Mouse (Mus musculus): Measurements from ENCODE around the gene Myh7. TPM values are rescaled to one million over a fixed set of nuclear protein-coding genes. Genes with fewer than 3 reads are reported as not detected.

Myh7 gene
- total and polyA plus RNA-seq, 2 experiments from 2014 or later: 1,537 to 4,273 TPM

DNA sequence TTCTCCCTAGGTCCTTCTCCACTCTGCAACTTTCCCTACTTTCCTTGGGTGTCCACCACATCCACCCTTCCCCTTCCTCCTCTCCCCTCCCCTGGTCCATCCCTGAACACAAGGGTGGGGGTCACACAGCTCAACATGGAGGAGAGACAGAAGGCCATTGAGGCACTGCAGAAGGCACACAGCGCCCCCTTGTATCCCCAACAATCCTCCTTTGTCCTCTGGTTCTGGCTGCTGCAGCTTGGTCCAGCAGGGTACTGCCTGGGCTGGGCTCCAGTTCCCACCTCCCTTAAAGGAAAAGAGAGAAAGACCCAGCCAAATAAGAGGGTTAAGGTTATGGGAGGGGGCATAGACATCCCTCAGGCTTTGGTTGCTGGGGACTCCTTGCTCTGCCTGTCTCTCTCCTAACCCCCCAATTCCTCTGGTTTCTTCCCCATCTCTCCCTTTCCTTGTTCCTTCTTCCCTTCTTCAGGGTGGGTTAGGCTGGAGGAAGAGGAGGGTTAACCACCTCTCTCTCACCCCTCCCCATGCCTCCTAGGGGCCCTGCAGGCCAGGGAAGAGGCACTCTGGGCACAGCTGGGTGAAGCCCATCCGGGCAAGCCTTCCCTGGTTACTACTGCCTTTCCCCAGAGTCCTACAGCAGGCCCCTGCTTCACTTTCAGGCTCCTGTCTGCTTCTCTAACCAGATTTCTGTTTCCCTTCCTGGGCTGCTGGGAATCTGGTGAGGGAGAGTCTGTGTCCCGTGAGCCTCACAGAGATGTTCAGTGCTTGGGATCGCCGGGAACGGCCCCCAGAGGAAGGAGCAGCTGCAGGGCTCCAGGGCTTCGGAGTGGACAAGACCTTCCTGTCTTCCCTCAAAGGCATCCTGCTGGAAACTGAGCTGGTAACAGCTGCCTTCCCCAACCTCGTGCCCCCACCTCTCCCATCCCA is 58.3 kb downstream of the Myh7 start, which contains the start of gene Cmtm5:
Cmtm5 (plus strand) TSS at position 358 of the 927 bp plus-strand sequence.
- TF ChIP-seq CTCF (IDR thresholded peaks at IDR 0.05; ENCODE audit: low read depth) (peak; percentile 10; the same call in 1 of the 2 replicates), EP300 (IDR thresholded peaks at IDR 0.05; ENCODE audit: low read depth) (no peak)
- ATAC-seq (ENCODE audit: insufficient read depth, low read depth) (no peak), DNase-seq (ENCODE audit: low spot score) (no peak)
- no peak within 1 kb of the TSS for H3K4me2 ChIP-seq (ENCODE audit: low read depth, low read length)
- no peaks in the 10 kb centered on the region; the same call in 1 of the 2 replicates for H3K4me1 ChIP-seq (ENCODE audit: control insufficient read depth, insufficient read depth)
- H3K27me3 ChIP-seq (ENCODE audit: control insufficient read depth, insufficient read depth, low read length): no peaks in the 10 kb centered on the region
- no peak within 1 kb of the TSS for H3K9ac ChIP-seq (replicated peaks; ENCODE audit: low read depth, low read length)
- no peak within 1 kb of the TSS for H3K4me3 ChIP-seq (ENCODE audit: low read depth, low read length)
- H3K36me3 ChIP-seq (replicated peaks; ENCODE audit: control insufficient read depth, insufficient read depth, low read length): peaks cover 9% of the 10 kb centered on the region
- H3K27ac ChIP-seq (ENCODE audit: low read depth): peak within 1 kb of the TSS; percentile 21; the same call in 1 of the 2 replicates
- 27% methylated on average over 8 of the region's 8 CpGs for WGBS
- H3K9me3 ChIP-seq (replicated peaks; ENCODE audit: control insufficient read depth, low read length): no peaks in the 10 kb centered on the region

DNA sequence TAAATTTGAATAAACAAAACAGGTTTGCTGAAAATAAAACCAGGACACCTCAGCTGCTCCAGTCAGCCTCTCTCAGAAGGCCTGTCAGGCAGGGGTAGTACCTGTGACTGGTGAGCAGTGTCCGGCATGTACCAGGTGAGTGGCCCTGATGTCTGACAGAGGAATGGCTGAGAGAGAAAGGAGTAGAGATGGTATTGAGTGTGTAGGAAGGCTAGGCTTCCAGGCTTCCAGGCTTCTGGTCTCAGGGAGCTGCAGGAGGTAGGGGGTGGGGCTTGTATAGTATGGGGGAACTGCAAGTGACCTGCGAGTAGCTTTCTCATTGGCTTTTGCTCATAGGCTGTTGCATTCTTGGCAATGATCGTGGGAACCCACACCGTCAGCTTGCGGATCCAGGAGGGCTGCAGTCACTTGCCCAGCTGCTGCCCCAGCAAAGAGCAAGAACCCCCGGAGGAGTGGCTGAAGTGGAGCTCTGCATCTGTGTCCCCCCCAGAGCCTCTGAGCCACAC is 61.7 kb downstream of the Myh7 start, which contains the start of gene Il25:
Il25 (plus strand) TSS at position 51 of the 506 bp plus-strand sequence.
- DNase-seq (ENCODE audit: low spot score) (no peak), ATAC-seq (ENCODE audit: insufficient read depth, low read depth) (no peak)
- Histone ChIP-seq H3K4me2 (ENCODE audit: low read depth, low read length) (no peak within 1 kb of the TSS), H3K27ac (ENCODE audit: low read depth) (no peak within 1 kb of the TSS), H3K36me3 (replicated peaks; ENCODE audit: control insufficient read depth, insufficient read depth, low read length) (no peaks in the 10 kb centered on the region), H3K9me3 (replicated peaks; ENCODE audit: control insufficient read depth, low read length) (no peaks in the 10 kb centered on the region), H3K4me1 (ENCODE audit: control insufficient read depth, insufficient read depth) (no peaks in the 10 kb centered on the region; the same call in 1 of the 2 replicates), H3K27me3 (ENCODE audit: control insufficient read depth, insufficient read depth, low read length) (no peaks in the 10 kb centered on the region), H3K9ac (replicated peaks; ENCODE audit: low read depth, low read length) (no peak within 1 kb of the TSS), H3K4me3 (ENCODE audit: low read depth, low read length) (no peak within 1 kb of the TSS)
- TF ChIP-seq CTCF (IDR thresholded peaks at IDR 0.05; ENCODE audit: low read depth) (no peak), EP300 (IDR thresholded peaks at IDR 0.05; ENCODE audit: low read depth) (no peak)
- WGBS: 24% methylated on average over 6 of the region's 6 CpGs

DNA sequence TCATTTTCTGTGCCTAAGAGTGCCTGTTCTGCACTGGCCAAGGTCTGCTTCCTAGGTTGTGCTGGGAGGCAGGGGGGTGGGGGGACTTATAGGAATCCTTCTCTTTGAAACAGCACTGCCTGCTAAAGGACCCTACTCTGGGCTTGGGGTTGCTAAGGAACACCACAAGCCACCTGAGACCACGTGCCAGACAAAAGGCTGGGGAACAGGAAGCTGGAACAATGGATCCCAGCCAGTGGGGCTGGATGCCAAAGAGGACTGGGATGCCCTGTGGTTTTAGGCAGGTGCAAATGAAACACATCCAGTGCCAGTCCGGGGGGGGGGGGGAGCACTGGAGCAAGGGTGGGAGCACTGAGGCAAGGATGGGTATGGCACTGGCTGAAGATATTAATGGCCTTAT is 64.0 kb downstream of the Myh7 start:
- Histone ChIP-seq H3K27ac (ENCODE audit: low read depth) (no peak overlapping the region), H3K4me1 (ENCODE audit: control insufficient read depth, insufficient read depth) (no peaks in the 10 kb centered on the region; the same call in 1 of the 2 replicates), H3K36me3 (replicated peaks; ENCODE audit: control insufficient read depth, insufficient read depth, low read length) (no peaks in the 10 kb centered on the region), H3K4me3 (ENCODE audit: low read depth, low read length) (no peak overlapping the region), H3K9ac (replicated peaks; ENCODE audit: low read depth, low read length) (no peak overlapping the region), H3K9me3 (replicated peaks; ENCODE audit: control insufficient read depth, low read length) (no peaks in the 10 kb centered on the region), H3K27me3 (ENCODE audit: control insufficient read depth, insufficient read depth, low read length) (no peaks in the 10 kb centered on the region), H3K4me2 (ENCODE audit: low read depth, low read length) (no peak overlapping the region)
- TF ChIP-seq CTCF (IDR thresholded peaks at IDR 0.05; ENCODE audit: low read depth) (no peak), EP300 (IDR thresholded peaks at IDR 0.05; ENCODE audit: low read depth) (no peak)
- no peak for ATAC-seq (ENCODE audit: insufficient read depth, low read depth)
- no peak for DNase-seq (ENCODE audit: low spot score)
- 22% methylated on average over 2 of the region's 2 CpGs for WGBS

DNA sequence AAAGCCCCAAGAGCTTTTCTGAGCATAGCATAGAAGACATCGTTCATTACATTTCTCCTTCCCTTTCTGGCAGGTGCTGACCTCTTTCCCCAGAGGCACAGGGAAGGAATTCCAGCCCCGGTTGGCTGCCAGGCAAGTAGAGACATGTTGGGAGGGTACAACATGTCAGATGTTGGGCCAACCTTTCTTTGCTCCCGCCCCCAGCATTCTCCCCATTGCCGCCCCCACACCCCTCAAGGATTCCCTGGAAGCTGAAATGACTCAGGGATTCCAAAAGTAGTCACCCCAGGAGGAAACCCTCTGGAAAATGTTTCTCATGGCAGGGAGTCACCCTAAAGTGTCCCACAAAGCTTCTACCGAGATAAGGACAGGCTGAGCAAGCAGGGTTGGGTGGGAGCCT is 64.6 kb downstream of the Myh7 start:
- ATAC-seq (ENCODE audit: insufficient read depth, low read depth) (no peak), DNase-seq (ENCODE audit: low spot score) (no peak)
- TF ChIP-seq CTCF (IDR thresholded peaks at IDR 0.05; ENCODE audit: low read depth) (no peak), EP300 (IDR thresholded peaks at IDR 0.05; ENCODE audit: low read depth) (no peak)
- no peaks in the 10 kb centered on the region for H3K9me3 ChIP-seq (replicated peaks; ENCODE audit: control insufficient read depth, low read length)
- 53% methylated on average over 5 of the region's 5 CpGs for WGBS
- H3K4me1 ChIP-seq (ENCODE audit: control insufficient read depth, insufficient read depth): no peaks in the 10 kb centered on the region; the same call in 1 of the 2 replicates
- no peak overlapping the region for H3K27ac ChIP-seq (ENCODE audit: low read depth)
- H3K4me2 ChIP-seq (ENCODE audit: low read depth, low read length): no peak overlapping the region
- H3K27me3 ChIP-seq (ENCODE audit: control insufficient read depth, insufficient read depth, low read length): no peaks in the 10 kb centered on the region
- no peaks in the 10 kb centered on the region for H3K36me3 ChIP-seq (replicated peaks; ENCODE audit: control insufficient read depth, insufficient read depth, low read length)
- no peak overlapping the region for H3K4me3 ChIP-seq (ENCODE audit: low read depth, low read length)
- no peak overlapping the region for H3K9ac ChIP-seq (replicated peaks; ENCODE audit: low read depth, low read length)

DNA sequence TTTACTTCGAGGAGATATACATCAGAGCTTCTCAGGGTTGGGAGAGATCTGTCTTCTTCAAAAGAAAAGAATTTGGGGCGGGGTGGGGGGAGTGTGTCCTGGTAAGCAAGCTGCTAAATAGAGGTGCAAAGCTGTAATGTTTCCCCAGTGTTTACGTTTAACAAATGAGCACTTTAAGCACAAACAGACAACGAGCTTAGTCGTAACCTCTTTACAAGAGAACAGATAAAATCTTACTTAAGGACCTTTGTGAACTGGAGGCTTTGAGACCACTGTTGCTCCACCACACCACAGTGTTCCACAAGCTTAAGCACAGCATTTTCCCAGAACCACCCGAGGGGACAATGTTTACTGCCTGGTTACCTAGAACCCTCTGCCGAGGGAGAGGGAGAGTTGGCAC is 67.1 kb downstream of the Myh7 start:
- Histone ChIP-seq H3K36me3 (replicated peaks; ENCODE audit: control insufficient read depth, insufficient read depth, low read length) (no peaks in the 10 kb centered on the region), H3K4me1 (ENCODE audit: control insufficient read depth, insufficient read depth) (peaks cover 3% of the 10 kb centered on the region; the same call in 1 of the 2 replicates), H3K27ac (ENCODE audit: low read depth) (peak overlapping the region; percentile 82; the same call in 1 of the 2 replicates), H3K9ac (replicated peaks; ENCODE audit: low read depth, low read length) (no peak overlapping the region), H3K4me3 (ENCODE audit: low read depth, low read length) (no peak overlapping the region), H3K27me3 (ENCODE audit: control insufficient read depth, insufficient read depth, low read length) (no peaks in the 10 kb centered on the region), H3K4me2 (ENCODE audit: low read depth, low read length) (0 out of 2 replicates have a peak overlapping the region, but pooled peaks have one; percentile 81), H3K9me3 (replicated peaks; ENCODE audit: control insufficient read depth, low read length) (no peaks in the 10 kb centered on the region)
- WGBS: 45% methylated on average over 7 of the region's 7 CpGs
- ATAC-seq (ENCODE audit: insufficient read depth, low read depth): no peak
- no peak for TF ChIP-seq EP300 (IDR thresholded peaks at IDR 0.05; ENCODE audit: low read depth)
- no peak for TF ChIP-seq CTCF (IDR thresholded peaks at IDR 0.05; ENCODE audit: low read depth)
- DNase-seq (ENCODE audit: low spot score): no peak

Measured in heart, postnatal 0 days (tissue).